Mouse (Mus musculus) bone marrow, adult 2 months (tissue): ENCODE results near the gene Spred2. TPM values are rescaled to one million over a fixed set of nuclear protein-coding genes. Genes with fewer than 3 reads are reported as not detected.

ENCODE experiments used
- H3K27ac ChIP-seq: fragments of 200-500 bp; 2 replicates; pipeline ENCODE4 v1.5.1; 2012; ENCODE audit warnings: low read depth, mild to moderate bottlenecking, control low read depth, inconsistent platforms, low read length; ENCODE audit not compliant: control insufficient read depth, poor library complexity, insufficient read depth
- H3K4me1 ChIP-seq: fragments of 200-500 bp; 2 replicates; pipeline ENCODE4 v1.6.1; 2011; ENCODE audit warnings: low read length; ENCODE audit not compliant: control insufficient read depth, insufficient read depth
- H3K4me3 ChIP-seq: fragments of 200-500 bp; replicated peaks from 2 replicates; pipeline ENCODE3; 2011; ENCODE audit warnings: mild to moderate bottlenecking, low read depth, low read length, control low read depth; ENCODE audit not compliant: control insufficient read depth
- CTCF ChIP-seq: fragments of 200-500 bp; IDR thresholded peaks from 2 replicates; pipeline ENCODE4 v1.5.1; 2011; ENCODE audit warnings: low read length, control low read depth; ENCODE audit not compliant: control insufficient read depth, insufficient read depth
- POLR2A ChIP-seq: fragments of 200-500 bp; IDR thresholded peaks from 2 replicates; pipeline ENCODE4 v1.6.1; 2011; ENCODE audit warnings: low read depth, mild to moderate bottlenecking, control low read depth, low read length, borderline replicate concordance; ENCODE audit not compliant: control insufficient read depth
- WGBS: fragments of 180-500 bp; shearing (Covaris S2); methylation state at CpG from one replicate; pipeline ENCODE4 v1.1.7; 2018; 5-methylcytosine and 5-hydroxymethylcytosine counted together
- polyA plus RNA-seq: library from polyadenylated mRNA; stranded (reverse); fragments of >200 nt; gene quantifications from 2 replicates; pipeline ENCODE4 v1.2.4, GENCODE M21; 2011; ENCODE audit warnings: low replicate concordance; ENCODE audit not compliant: missing spikeins, insufficient read depth, insufficient read length

Spred2 gene
- polyA plus RNA-seq, 1 experiment: 7.1 TPM

GRCm38 (mm10) chr11:19955069-19955468 is 30.9 kb downstream of the Spred2 start:
- Histone ChIP-seq H3K27ac (no peak overlapping the region), H3K4me3 (no peak overlapping the region), H3K4me1 (no peaks in the 10 kb centered on the region; the same call in 1 of the 2 replicates)
- TF ChIP-seq POLR2A (no peak), CTCF (no peak)
- WGBS: 80% methylated on average over 9 of the region's 9 CpGs

- TF ChIP-seq POLR2A: no peak
- TF ChIP-seq CTCF: no peak
- H3K4me3 ChIP-seq: no peak overlapping the region
- 22% methylated on average over 6 of the region's 6 CpGs for WGBS
- H3K4me1 ChIP-seq: no peaks in the 10 kb centered on the region; the same call in 1 of the 2 replicates
- peak overlapping the region; percentile 21; the same call in 1 of the 2 replicates for H3K27ac ChIP-seq
These were observed 31.5 kb downstream of the Spred2 start for GRCm38 (mm10) chr11:19955701-19956100.

GRCm38 (mm10) chr11:19959006-19959405 is 34.8 kb downstream of the Spred2 start:
- Histone ChIP-seq H3K4me3 (no peak overlapping the region), H3K4me1 (peaks cover 2% of the 10 kb centered on the region; the same call in 1 of the 2 replicates), H3K27ac (no peak overlapping the region)
- 86% methylated on average over 3 of the region's 3 CpGs for WGBS
- TF ChIP-seq CTCF (no peak), POLR2A (no peak)

GRCm38 (mm10) chr11:19959897-19960296 is 35.7 kb downstream of the Spred2 start:
- Histone ChIP-seq H3K27ac (no peak overlapping the region), H3K4me1 (peaks cover 2% of the 10 kb centered on the region; the same call in 1 of the 2 replicates), H3K4me3 (no peak overlapping the region)
- no peak for TF ChIP-seq POLR2A
- TF ChIP-seq CTCF: no peak
- WGBS: 78% methylated on average over 5 of the region's 5 CpGs

GRCm38 (mm10) chr11:19960541-19960940 is 36.4 kb downstream of the Spred2 start:
- H3K4me1 ChIP-seq: peaks cover 2% of the 10 kb centered on the region; the same call in 1 of the 2 replicates
- TF ChIP-seq CTCF: no peak
- TF ChIP-seq POLR2A: no peak

GRCm38 (mm10) chr11:19961088-19961487 is 36.9 kb downstream of the Spred2 start:
- no peak overlapping the region for H3K4me3 ChIP-seq
- H3K27ac ChIP-seq: no peak overlapping the region
- TF ChIP-seq POLR2A: no peak
- TF ChIP-seq CTCF: no peak
- H3K4me1 ChIP-seq: peaks cover 3% of the 10 kb centered on the region; the same call in 1 of the 2 replicates
- WGBS: 47% methylated on average over 6 of the region's 6 CpGs

More at GRCm38 (mm10) chr11:19960541-19960940, 36.4 kb downstream of the Spred2 start:
- H3K4me3 ChIP-seq: no peak overlapping the region
- 88% methylated on average over 3 of the region's 3 CpGs for WGBS
- H3K27ac ChIP-seq: no peak overlapping the region

GRCm38 (mm10) chr11:19961766-19962365 is 37.7 kb downstream of the Spred2 start:
- Histone ChIP-seq H3K4me1 (peaks cover 5% of the 10 kb centered on the region; the same call in 1 of the 2 replicates), H3K4me3 (no peak overlapping the region), H3K27ac (no peak overlapping the region)
- 80% methylated on average over 12 of the region's 12 CpGs for WGBS
- no peak for TF ChIP-seq CTCF

GRCm38 (mm10) chr11:19962796-19963195 is 38.6 kb downstream of the Spred2 start:
- H3K4me3 ChIP-seq: no peak overlapping the region
- H3K27ac ChIP-seq: no peak overlapping the region
- H3K4me1 ChIP-seq: peaks cover 5% of the 10 kb centered on the region; the same call in 1 of the 2 replicates
- WGBS: 34% methylated on average over 5 of the region's 5 CpGs
- TF ChIP-seq CTCF: no peak

GRCm38 (mm10) chr11:19963717-19964141 is 39.6 kb downstream of the Spred2 start:
- peaks cover 5% of the 10 kb centered on the region; the same call in 1 of the 2 replicates for H3K4me1 ChIP-seq
- 26% methylated on average over 12 of the region's 12 CpGs for WGBS

More at GRCm38 (mm10) chr11:19963717-19964141, 39.6 kb downstream of the Spred2 start:
- Histone ChIP-seq H3K4me3 (no peak overlapping the region), H3K27ac (no peak overlapping the region)
- TF ChIP-seq CTCF (no peak), POLR2A (no peak)
